Mouse (Mus musculus) thymus, adult 2 months (tissue): ENCODE measurements around the gene Ibtk. TPM values are rescaled to one million over a fixed set of nuclear protein-coding genes. Genes with fewer than 3 reads are reported as not detected.

Experiments used
- DNase-seq: peaks from one replicate; pipeline ENCODE4 v3.0.0; 2021
- H3K27ac ChIP-seq: fragments of 200-500 bp; 2 replicates; pipeline ENCODE4 v1.5.1; 2012; ENCODE audit warnings: low read length, control low read depth; ENCODE audit not compliant: control insufficient read depth, insufficient read depth
- H3K27me3 ChIP-seq: fragments of 200-500 bp; 2 replicates; pipeline ENCODE4 v1.6.1; 2012; ENCODE audit warnings: mild to moderate bottlenecking, low read length, moderate library complexity, mixed read lengths; ENCODE audit not compliant: control insufficient read depth, insufficient read depth
- H3K36me3 ChIP-seq: fragments of 200-500 bp; 2 replicates; pipeline ENCODE4 v1.6.1; 2012; ENCODE audit warnings: mild to moderate bottlenecking, low read length, moderate library complexity; ENCODE audit not compliant: control insufficient read depth, insufficient read depth
- H3K4me1 ChIP-seq: fragments of 200-500 bp; replicated peaks from 2 replicates; pipeline ENCODE4 v1.6.1; 2012; ENCODE audit warnings: low read length; ENCODE audit not compliant: control insufficient read depth, insufficient read depth
- H3K4me3 ChIP-seq: fragments of 200-500 bp; 2 replicates; pipeline ENCODE4 v1.5.1; 2012; ENCODE audit warnings: mild to moderate bottlenecking, low read length, control low read depth, moderate library complexity; ENCODE audit not compliant: control insufficient read depth, insufficient read depth
- CTCF ChIP-seq: fragments of 200-500 bp; IDR thresholded peaks from 2 replicates; pipeline ENCODE4 v1.5.1; 2012; ENCODE audit warnings: mild to moderate bottlenecking, control low read depth, low read length, moderate library complexity, borderline replicate concordance; ENCODE audit not compliant: control insufficient read depth, poor library complexity, insufficient read depth; ENCODE audit errors: extremely low read depth
- POLR2A ChIP-seq: fragments of 200-500 bp; IDR thresholded peaks from 2 replicates; pipeline ENCODE4 v1.6.1; 2012; ENCODE audit warnings: mild to moderate bottlenecking, low read length, control low read depth, moderate library complexity; ENCODE audit not compliant: control insufficient read depth, poor library complexity, insufficient read depth; ENCODE audit errors: extremely low read depth
- WGBS: fragments of 180-500 bp; shearing (Covaris S2); methylation state at CpG from one replicate; pipeline ENCODE4 v1.1.7; 2018; 5-methylcytosine and 5-hydroxymethylcytosine counted together
- polyA plus RNA-seq: library from polyadenylated mRNA; depleted of rRNA; stranded (reverse); fragments of >200 nt; gene quantifications from 2 replicates; pipeline ENCODE4 v1.2.3, GENCODE M21; 2012; rRNA removed

The Ibtk gene
- polyA plus RNA-seq, 1 experiment = 5.8 TPM

GRCm38 (mm10) chr9:85653401-85653800 is 95.7 kb downstream of the Ibtk start:
- TF ChIP-seq CTCF (no peak), POLR2A (no peak)
- Histone ChIP-seq H3K27ac (no peak overlapping the region), H3K36me3 (no peaks in the 10 kb centered on the region), H3K4me3 (no peak overlapping the region), H3K27me3 (no peaks in the 10 kb centered on the region), H3K4me1 (no peaks in the 10 kb centered on the region)
- no peak for DNase-seq
- 90% methylated on average over 4 of the region's 4 CpGs for WGBS

- Histone ChIP-seq H3K36me3 (no peaks in the 10 kb centered on the region), H3K4me3 (no peak overlapping the region), H3K27ac (no peak overlapping the region), H3K27me3 (no peaks in the 10 kb centered on the region), H3K4me1 (no peaks in the 10 kb centered on the region)
- 81% methylated on average over 2 of the region's 2 CpGs for WGBS
- TF ChIP-seq POLR2A (no peak), CTCF (no peak)
- DNase-seq = no peak
Observed at GRCm38 (mm10) chr9:85638276-85638675, 110.9 kb downstream of the Ibtk start.

Other genes with a start within 250 kb of the Ibtk start
- 2.1 and 2.2 TPM in 2 replicates for gene Tpbg, start 93.0 kb upstream of the Ibtk start, polyA plus RNA-seq